Mouse (Mus musculus) heart, embryonic 13.5 days (tissue): ENCODE measurements around the gene Tmem219. TPM values are rescaled to one million over a fixed set of nuclear protein-coding genes. Genes with fewer than 3 reads are reported as not detected.
"Not testable (repeated sequence)": the region's sequence is repeated elsewhere in the genome, so short reads cannot be mapped to it uniquely, and the experiment has no call there.

Experiments
- ATAC-seq: fragments of 200-750 bp; cut with Nextera tagmentation; 2 replicates; pipeline ENCODE4 v1.8.0; 2017; ENCODE audit warnings: moderate TSS enrichment; ENCODE audit not compliant: insufficient number of reproducible peaks, low FRiP score, low TSS enrichment; ENCODE audit errors: extremely low read depth
- H3K27ac ChIP-seq: fragments of 300-500 bp; sonication (generic); replicated peaks from 2 replicates; pipeline ENCODE4 v1.5.1; 2015; ENCODE audit warnings: moderate library complexity, mild to moderate bottlenecking, inconsistent platforms
- H3K27me3 ChIP-seq: fragments of 300-500 bp; sonication (generic); replicated peaks from 2 replicates; pipeline ENCODE4 v1.6.1; 2015; ENCODE audit warnings: mild to moderate bottlenecking, inconsistent platforms
- H3K36me3 ChIP-seq: fragments of 300-500 bp; sonication (generic); 2 replicates; pipeline ENCODE4 v1.6.1; 2015; ENCODE audit warnings: mild to moderate bottlenecking, inconsistent platforms
- H3K4me1 ChIP-seq: fragments of 300-500 bp; sonication (generic); 2 replicates; pipeline ENCODE4 v1.6.1; 2015; ENCODE audit warnings: inconsistent platforms
- H3K4me2 ChIP-seq: fragments of 300-500 bp; sonication (generic); 2 replicates; pipeline ENCODE4 v1.6.1; 2015; ENCODE audit warnings: inconsistent platforms, mild to moderate bottlenecking, moderate library complexity
- H3K4me3 ChIP-seq: fragments of 300-500 bp; sonication (generic); 2 replicates; pipeline ENCODE4 v1.5.1; 2015; ENCODE audit warnings: moderate library complexity, mild to moderate bottlenecking, inconsistent platforms
- H3K9ac ChIP-seq: fragments of 300-500 bp; sonication (generic); 2 replicates; pipeline ENCODE4 v1.6.1; 2015; ENCODE audit warnings: inconsistent platforms, mild to moderate bottlenecking, moderate library complexity
- H3K9me3 ChIP-seq: fragments of 300-500 bp; sonication (generic); 2 replicates; pipeline ENCODE4 v1.6.1; 2016; ENCODE audit warnings: inconsistent platforms
- WGBS: fragments of 180-500 bp; shearing (Covaris S2); methylation state at CpG from one replicate; pipeline ENCODE4 v1.1.7; 2015; ENCODE audit warnings: mixed read lengths; 5-methylcytosine and 5-hydroxymethylcytosine counted together
- polyA plus RNA-seq: library from polyadenylated mRNA; unstranded; fragments of >200 nt; fragmentation: Nextera tagmentation; extraction: Ambion mirVana; gene quantifications from 2 replicates; pipeline ENCODE4 v1.2.1, GENCODE M21; 2015

Gene Tmem219
- polyA plus RNA-seq, 1 experiment from 2014 or later: 20.4 TPM

DNA sequence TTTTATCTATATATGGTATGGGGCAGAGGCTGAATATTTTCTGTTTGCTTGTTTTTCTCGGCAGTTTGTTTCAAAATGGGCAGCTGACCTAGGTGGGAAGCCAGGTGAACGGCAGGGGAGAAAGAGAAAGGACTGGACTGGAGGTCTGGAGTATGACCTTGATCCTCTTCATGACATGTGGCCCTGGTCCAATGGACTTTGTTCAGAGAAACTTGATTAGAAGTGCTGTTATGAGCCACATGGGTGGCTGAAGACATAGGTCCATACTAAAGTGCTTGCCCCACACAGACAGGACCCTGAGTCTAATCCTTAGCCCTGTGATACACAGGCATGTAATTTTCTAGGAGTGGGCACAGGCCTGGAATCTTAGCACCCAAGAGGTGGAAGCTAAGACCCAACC is 1.2 kb downstream of the Tmem219 start:
- no peak for ATAC-seq
- Histone ChIP-seq H3K9ac (no peak overlapping the region), H3K27me3 (no peaks in the 10 kb centered on the region), H3K4me3 (no peak overlapping the region), H3K4me1 (no peaks in the 10 kb centered on the region), H3K9me3 (no peaks in the 10 kb centered on the region), H3K4me2 (no peak overlapping the region), H3K36me3 (no peaks in the 10 kb centered on the region), H3K27ac (no peak overlapping the region)
- WGBS: 67% methylated on average over 2 of the region's 2 CpGs

DNA sequence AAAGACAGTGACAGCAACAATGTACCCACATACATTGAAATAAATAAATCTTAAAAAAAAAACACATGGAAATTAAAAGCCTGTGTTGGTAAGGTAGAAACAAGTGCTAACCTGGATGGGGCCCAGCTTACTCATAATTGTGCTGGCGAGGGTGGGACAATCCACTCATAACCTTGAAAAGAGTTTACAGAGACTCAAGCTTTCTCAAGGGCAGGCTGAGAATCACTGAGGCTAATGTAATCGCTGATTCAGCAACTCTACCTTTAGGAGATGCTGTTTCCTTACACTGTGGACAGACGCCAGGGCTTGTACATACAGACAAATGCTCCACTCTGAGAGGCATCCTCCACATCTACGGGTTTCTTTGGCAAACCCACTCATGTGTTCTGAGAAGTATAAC is 2.7 kb downstream of the Tmem219 start:
- Histone ChIP-seq H3K4me2 (no peak overlapping the region), H3K4me1 (no peaks in the 10 kb centered on the region), H3K4me3 (no peak overlapping the region), H3K27me3 (no peaks in the 10 kb centered on the region), H3K9ac (no peak overlapping the region), H3K27ac (no peak overlapping the region), H3K9me3 (no peaks in the 10 kb centered on the region), H3K36me3 (no peaks in the 10 kb centered on the region)
- WGBS: 78% methylated on average over 4 of the region's 4 CpGs
- no peak for ATAC-seq

DNA sequence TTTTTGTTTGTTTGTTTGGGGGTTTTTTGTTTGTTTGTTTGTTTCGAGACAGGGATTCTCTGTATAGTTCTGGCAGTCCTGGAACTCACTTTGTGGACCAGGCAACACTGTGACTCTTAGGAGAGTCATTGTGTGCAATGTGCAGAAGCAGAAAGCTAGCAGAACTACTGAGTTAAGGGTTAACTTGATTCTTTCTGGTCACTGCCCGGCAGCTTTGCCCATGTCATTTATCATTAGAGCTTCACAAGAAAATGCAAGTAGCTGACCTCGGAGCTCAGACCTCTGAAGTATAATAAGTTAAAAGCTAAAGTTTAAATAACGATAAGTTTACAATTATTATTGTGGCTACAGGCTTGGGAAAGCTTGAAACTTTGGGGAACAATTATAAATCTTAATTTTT is 4.4 kb downstream of the Tmem219 start:
- ATAC-seq, H3K9me3 ChIP-seq, H3K4me1 ChIP-seq, H3K4me2 ChIP-seq, H3K9ac ChIP-seq, H3K27ac ChIP-seq, H3K4me3 ChIP-seq, H3K27me3 ChIP-seq, H3K36me3 ChIP-seq: not testable (repeated sequence)
- WGBS: 40% methylated on average over 4 of the region's 4 CpGs

DNA sequence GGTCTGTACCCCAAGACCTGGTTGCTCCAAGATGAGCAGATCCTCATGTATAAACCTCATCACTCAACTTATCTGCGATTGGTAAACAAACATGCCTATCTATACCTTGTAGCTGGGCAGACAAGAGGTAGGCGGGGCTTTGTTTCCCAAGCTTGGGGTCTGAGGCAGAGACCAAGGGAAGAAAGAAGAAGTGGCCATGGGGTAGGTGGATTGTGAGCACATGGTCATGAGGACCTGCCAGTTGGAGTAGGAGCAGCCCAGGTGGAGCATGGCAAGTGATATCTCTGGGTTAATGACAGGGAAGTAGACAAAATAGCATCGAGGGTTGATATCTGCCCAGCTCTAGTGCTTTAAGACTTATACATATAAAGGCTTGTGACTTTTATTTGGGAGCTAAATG is 7.9 kb downstream of the Tmem219 start:
- Histone ChIP-seq H3K36me3 (no peaks in the 10 kb centered on the region), H3K4me3 (no peak overlapping the region), H3K27ac (no peak overlapping the region), H3K4me1 (no peaks in the 10 kb centered on the region), H3K27me3 (no peaks in the 10 kb centered on the region), H3K9me3 (no peaks in the 10 kb centered on the region), H3K4me2 (no peak overlapping the region), H3K9ac (no peak overlapping the region)
- no peak for ATAC-seq
- 75% methylated on average over 3 of the region's 3 CpGs for WGBS

DNA sequence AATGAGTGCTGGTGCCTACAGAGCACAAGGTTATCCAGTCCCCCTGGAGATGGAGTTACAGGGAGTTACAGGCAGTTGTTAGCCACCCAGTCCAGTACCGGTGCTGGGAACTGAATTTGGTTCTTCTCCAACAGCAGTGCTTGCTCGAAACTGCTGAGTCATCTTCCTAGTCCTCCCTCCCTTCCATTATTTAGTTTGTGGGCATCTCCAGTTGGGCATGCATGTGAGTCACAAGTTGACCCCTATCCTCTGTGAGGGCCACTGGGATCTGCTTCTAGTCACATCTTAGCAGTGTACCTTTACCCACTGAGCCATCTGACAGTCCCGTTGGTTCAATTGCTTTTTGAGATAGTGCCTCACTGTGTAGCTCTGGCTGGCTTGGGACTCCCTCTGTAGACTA is 17.1 kb downstream of the Tmem219 start:
- no peak overlapping the region for H3K4me3 ChIP-seq
- no peaks in the 10 kb centered on the region for H3K4me1 ChIP-seq
- no peak overlapping the region for H3K27ac ChIP-seq
- no peaks in the 10 kb centered on the region for H3K27me3 ChIP-seq
- H3K36me3 ChIP-seq: no peaks in the 10 kb centered on the region
- H3K4me2 ChIP-seq: no peak overlapping the region
- WGBS: 64% methylated on average over 3 of the region's 3 CpGs
- ATAC-seq: no peak
- H3K9ac ChIP-seq: no peak overlapping the region
- H3K9me3 ChIP-seq: no peaks in the 10 kb centered on the region

DNA sequence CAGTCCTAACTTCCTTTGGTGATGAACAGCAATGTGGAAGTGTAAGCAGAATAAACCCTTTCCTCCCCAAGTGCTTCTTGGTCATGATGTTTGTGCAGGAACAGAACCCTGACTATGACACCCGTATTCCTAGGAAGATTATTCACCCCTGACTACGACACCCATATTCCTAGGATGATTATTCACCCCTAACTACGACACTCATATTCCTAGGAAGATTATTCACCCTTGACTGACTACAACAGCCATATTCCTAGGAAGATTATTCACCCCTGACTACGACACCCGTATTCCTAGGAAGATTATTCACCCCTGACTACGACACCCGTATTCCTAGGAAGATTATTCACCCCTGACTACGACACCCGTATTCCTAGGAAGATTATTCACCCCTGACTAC is 22.9 kb downstream of the Tmem219 start:
- WGBS: 78% methylated on average over 8 of the region's 9 CpGs
- H3K9me3 ChIP-seq, ATAC-seq: not testable (repeated sequence)

DNA sequence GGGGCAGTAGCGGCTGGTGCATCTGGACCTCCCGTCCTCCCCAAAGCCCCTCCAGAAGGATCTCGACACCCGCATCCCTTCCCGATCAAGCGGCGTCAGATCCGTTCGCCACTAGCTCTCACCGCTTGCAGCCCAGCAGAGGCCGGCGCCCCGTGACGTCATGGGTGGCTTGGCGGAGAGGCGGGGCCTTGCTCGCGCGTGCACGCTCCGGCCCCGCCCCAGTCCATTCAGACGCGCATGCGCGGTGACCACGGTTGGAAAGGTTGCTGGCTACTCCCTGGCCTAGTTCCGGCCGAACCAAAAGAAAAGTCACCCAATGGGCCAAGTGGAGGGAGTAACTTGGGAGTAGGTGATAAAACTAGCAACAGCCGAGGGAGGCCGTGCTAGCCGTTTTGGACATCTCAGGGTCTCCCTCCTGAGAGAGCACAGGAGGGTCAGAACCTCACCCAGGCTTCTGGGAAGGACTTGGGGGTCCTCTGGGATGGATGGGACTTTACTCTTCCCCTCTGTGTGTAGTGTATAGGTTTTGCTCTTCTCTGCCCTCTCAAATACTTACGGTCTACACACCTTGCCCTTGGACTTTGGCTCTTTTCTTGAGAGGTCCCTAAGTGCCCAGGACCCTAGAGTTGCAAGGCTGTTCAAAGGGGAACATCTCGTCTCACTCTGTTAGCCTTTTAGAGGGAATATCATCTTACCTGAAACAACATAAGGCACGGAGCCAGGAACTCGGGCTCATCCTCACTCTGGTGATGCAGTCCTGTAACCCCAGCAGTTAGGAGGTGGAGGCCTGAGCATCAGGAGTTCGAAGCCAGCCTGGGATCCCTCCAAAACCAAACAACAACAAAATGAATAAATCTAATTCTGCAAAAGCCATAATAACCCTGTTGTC is 24.4 kb downstream of the Tmem219 start:
- peaks cover 17% of the 10 kb centered on the region for H3K4me1 ChIP-seq
- peak overlapping the region; percentile 78 for H3K27ac ChIP-seq
- peak; percentile 95 for ATAC-seq
- H3K9ac ChIP-seq: peak overlapping the region; percentile 92
- no peaks in the 10 kb centered on the region for H3K9me3 ChIP-seq
- peak overlapping the region; percentile 75 for H3K4me3 ChIP-seq
- no peaks in the 10 kb centered on the region for H3K27me3 ChIP-seq
- no peaks in the 10 kb centered on the region for H3K36me3 ChIP-seq
- H3K4me2 ChIP-seq: peak overlapping the region; percentile 88
- WGBS: 10% methylated on average over 37 of the region's 37 CpGs

More for the DNA sequence above, 22.9 kb downstream of the Tmem219 start:
- H3K36me3 ChIP-seq, H3K4me3 ChIP-seq, H3K27me3 ChIP-seq, H3K4me2 ChIP-seq, H3K9ac ChIP-seq, H3K27ac ChIP-seq: not testable (repeated sequence)
- H3K4me1 ChIP-seq: peaks cover 17% of the 10 kb centered on the region

DNA sequence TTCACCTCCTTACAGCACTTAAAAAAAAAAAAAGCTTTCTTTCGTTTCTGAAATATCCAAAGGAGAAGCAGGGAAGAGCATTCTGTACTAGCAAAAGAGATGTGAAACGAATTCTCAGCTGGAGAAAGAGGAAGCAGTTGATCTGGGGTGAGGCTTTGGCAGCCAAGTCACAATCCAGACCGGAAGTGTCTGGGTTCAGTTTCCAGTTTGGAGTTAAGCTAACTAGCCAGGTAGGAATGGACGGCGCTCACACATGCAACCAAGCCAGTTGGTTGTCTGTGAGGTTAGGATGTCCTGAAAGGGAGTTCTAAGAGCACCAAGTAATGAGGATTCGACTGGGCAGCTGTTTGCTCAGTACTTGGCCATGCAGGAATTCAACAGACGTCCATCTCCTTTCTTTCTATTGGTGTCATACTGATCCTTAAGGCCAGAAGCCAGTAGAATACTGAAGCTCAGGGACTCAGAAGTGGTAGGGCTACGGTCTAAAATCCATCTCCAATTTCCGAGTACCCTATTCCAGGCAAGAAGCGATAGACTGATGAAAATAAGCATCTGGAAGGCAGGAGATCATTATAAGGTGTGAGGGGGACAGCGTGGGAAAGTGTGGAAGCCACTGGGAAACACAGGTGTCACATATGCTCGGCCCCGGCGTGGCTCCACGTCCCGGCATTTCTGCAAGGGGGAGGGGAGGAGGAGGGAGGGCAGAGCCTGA is 25.2 kb downstream of the Tmem219 start:
- H3K36me3 ChIP-seq: 0 out of 2 replicates have a peak, but pooled peaks cover 3% of the 10 kb centered on the region
- peak overlapping the region; percentile 88 for H3K4me2 ChIP-seq
- 19% methylated on average over 16 of the region's 16 CpGs for WGBS
- no peaks in the 10 kb centered on the region for H3K9me3 ChIP-seq
- H3K4me1 ChIP-seq: peaks cover 17% of the 10 kb centered on the region
- H3K27me3 ChIP-seq: no peaks in the 10 kb centered on the region
- ATAC-seq: no peak
- peak overlapping the region; percentile 92 for H3K9ac ChIP-seq
- peak overlapping the region; percentile 78 for H3K27ac ChIP-seq
- H3K4me3 ChIP-seq: peak overlapping the region; percentile 75

DNA sequence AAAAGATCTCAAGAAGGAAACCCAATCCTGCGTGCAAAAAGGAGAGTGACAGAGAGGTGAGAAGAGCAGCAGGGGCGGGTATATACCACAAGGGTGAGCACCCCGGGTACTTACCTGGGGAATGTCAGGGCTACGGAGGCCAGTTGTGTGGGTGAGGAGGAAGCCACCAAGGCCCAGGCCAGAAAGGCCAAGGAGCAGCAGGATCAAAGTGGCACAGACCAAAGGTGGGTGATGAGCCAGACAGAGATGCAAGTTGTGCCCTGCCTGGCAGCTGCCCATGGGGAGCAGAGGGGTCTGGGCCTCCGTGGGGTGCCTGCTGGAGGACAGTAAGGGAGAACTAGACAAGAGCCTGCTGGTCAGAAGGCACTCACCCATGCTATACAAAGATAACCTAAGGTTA is 25.8 kb downstream of the Tmem219 start:
- H3K27me3 ChIP-seq: no peaks in the 10 kb centered on the region
- peak overlapping the region; percentile 78 for H3K27ac ChIP-seq
- ATAC-seq: 0 out of 2 replicates have a peak, but pooled peaks have one; percentile 26
- 82% methylated on average over 5 of the region's 5 CpGs for WGBS
- H3K9me3 ChIP-seq: no peaks in the 10 kb centered on the region
- peak overlapping the region; percentile 88 for H3K4me2 ChIP-seq
- peaks cover 4% of the 10 kb centered on the region for H3K36me3 ChIP-seq
- H3K4me3 ChIP-seq: no peak overlapping the region
- peak overlapping the region; percentile 92; the same call in 1 of the 2 replicates for H3K9ac ChIP-seq
- H3K4me1 ChIP-seq: peaks cover 17% of the 10 kb centered on the region

DNA sequence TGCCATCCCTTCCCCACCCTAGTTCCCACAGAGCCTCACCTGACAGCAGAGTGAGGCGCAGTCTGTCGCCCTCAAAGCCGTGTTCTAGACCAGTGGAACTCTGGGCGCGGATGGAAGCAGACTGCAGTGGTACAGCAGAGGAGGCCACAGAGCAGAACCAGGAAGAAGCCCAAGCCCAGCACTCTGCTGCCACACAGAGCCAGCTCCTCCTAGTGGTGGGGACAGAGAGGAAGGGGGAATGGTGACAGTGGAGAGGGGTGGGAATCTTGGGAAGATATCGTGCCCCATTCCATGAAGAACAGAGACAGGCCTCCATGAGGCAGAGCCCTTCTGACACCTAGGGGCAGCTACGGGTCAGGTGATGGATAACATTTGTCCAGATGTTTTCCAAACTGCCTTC is 33.9 kb downstream of the Tmem219 start:
- no peaks in the 10 kb centered on the region for H3K9me3 ChIP-seq
- no peaks in the 10 kb centered on the region for H3K27me3 ChIP-seq
- WGBS: 30% methylated on average over 7 of the region's 7 CpGs
- peaks cover 8% of the 10 kb centered on the region for H3K4me1 ChIP-seq
- H3K4me2 ChIP-seq: no peak overlapping the region
- peaks cover 24% of the 10 kb centered on the region for H3K36me3 ChIP-seq
- no peak overlapping the region for H3K4me3 ChIP-seq
- H3K27ac ChIP-seq: no peak overlapping the region
- H3K9ac ChIP-seq: no peak overlapping the region
- ATAC-seq: no peak

DNA sequence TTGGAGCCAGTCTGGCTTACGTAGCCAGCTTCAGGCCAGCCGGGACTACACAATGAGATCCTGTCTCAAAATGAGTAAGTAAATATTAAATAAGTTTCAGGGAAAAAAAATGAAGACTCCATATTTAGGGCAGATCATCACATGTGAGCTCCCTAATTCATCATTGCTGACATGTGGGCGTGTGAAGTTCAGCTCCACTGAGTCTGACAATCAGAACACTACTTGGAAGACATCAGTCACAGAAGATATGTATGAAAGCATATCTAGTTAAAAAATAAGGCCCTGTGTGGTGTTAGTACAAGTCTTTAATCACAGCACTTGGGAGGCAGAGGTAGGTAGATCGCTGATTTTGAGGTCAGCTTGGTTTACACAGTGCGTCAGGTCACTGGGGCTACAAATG is 35.4 kb downstream of the Tmem219 start:
- no peaks in the 10 kb centered on the region for H3K27me3 ChIP-seq
- no peaks in the 10 kb centered on the region for H3K9me3 ChIP-seq
- 75% methylated on average over 5 of the region's 5 CpGs for whole genome bisulfite sequencing
- H3K27ac ChIP-seq: no peak overlapping the region
- H3K36me3 ChIP-seq: peaks cover 20% of the 10 kb centered on the region
- no peak for ATAC-seq
- H3K4me1 ChIP-seq: peaks cover 23% of the 10 kb centered on the region
- H3K4me3 ChIP-seq: no peak overlapping the region
- no peak overlapping the region for H3K4me2 ChIP-seq
- no peak overlapping the region for H3K9ac ChIP-seq
